Mouse (Mus musculus): ENCODE measurements around the gene Dtx4.

Dtx4 gene

GRCm38 (mm10) chr19:12427605-12428004, 73.6 kb downstream of the Dtx4 start, which contains the start of gene Pfpl:
Gene Pfpl (plus strand): TSS chr19:12427905.
- no peak for DNase-seq (ENCODE audit: extremely low read depth, insufficient read length, low spot score)

GRCm38 (mm10) chr19:12427101-12427500, 74.2 kb downstream of the Dtx4 start:
- DNase-seq (ENCODE audit: extremely low read depth, insufficient read length, low spot score), result no peak

- DNase-seq (ENCODE audit: extremely low read depth, insufficient read length, low spot score), result no peak
These were observed 79.6 kb downstream of the Dtx4 start for GRCm38 (mm10) chr19:12421680-12422079.

- DNase-seq (ENCODE audit: extremely low read depth, insufficient read length, low spot score), result no peak
These were observed 80.7 kb downstream of the Dtx4 start for GRCm38 (mm10) chr19:12420555-12420954.

GRCm38 (mm10) chr19:12418312-12418711, 82.9 kb downstream of the Dtx4 start:
- no peak for DNase-seq (ENCODE audit: extremely low read depth, insufficient read length, low spot score)

GRCm38 (mm10) chr19:12417361-12417760, 83.9 kb downstream of the Dtx4 start, which contains the start of gene Olfr1441:
Gene Olfr1441 (plus strand): TSS chr19:12417433.
- DNase-seq (ENCODE audit: extremely low read depth, insufficient read length, low spot score), result no peak
